Mouse (Mus musculus) ES-E14 (cell line): ENCODE results near the gene Tarsl2. TPM values are rescaled to one million over a fixed set of nuclear protein-coding genes. Genes with fewer than 3 reads are reported as not detected.

Source experiments
- DNase-seq: peaks from one replicate; pipeline ENCODE4 v3.0.0-alpha.2; 2013; ENCODE audit warnings: low read depth, low spot score
- H3K27ac ChIP-seq: 2 replicates; pipeline ENCODE4 v1.5.1; 2012; ENCODE audit warnings: low read depth, mild to moderate bottlenecking, low read length, moderate library complexity, mixed read lengths; ENCODE audit not compliant: poor library complexity, insufficient read depth, severe bottlenecking
- H3K36me3 ChIP-seq: 2 replicates; pipeline ENCODE4 v1.6.1; 2012; ENCODE audit warnings: mild to moderate bottlenecking, low read length, moderate library complexity, mixed read lengths; ENCODE audit not compliant: control insufficient read depth, poor library complexity, insufficient read depth, severe bottlenecking
- H3K4me1 ChIP-seq, 2 experiments: fragments of 150-350 bp in 1 of 2; sonication (generic) in 1 of 2; 2 replicates each; pipeline ENCODE4 v1.6.1; 2012; ENCODE audit warnings: low read length in 2 of 2, mild to moderate bottlenecking in 1 of 2, mixed read lengths in 1 of 2; ENCODE audit not compliant: control insufficient read depth in 2 of 2, insufficient read depth in 2 of 2, poor library complexity in 1 of 2
- H3K4me3 ChIP-seq, 2 experiments: fragments of 150-350 bp in 1 of 2; sonication (generic) in 1 of 2; 2 replicates each; pipeline ENCODE4 v1.5.1; 2012; ENCODE audit warnings: low read length in 2 of 2, low read depth in 1 of 2, mild to moderate bottlenecking in 1 of 2, mixed read lengths in 1 of 2; ENCODE audit not compliant: insufficient read depth in 1 of 2, poor library complexity in 1 of 2, severe bottlenecking in 1 of 2
- H3K9ac ChIP-seq: 2 replicates; pipeline ENCODE4 v1.6.1; 2012; ENCODE audit warnings: low read depth, mild to moderate bottlenecking, low read length, mixed read lengths; ENCODE audit not compliant: poor library complexity, insufficient read depth, severe bottlenecking
- H3K9me3 ChIP-seq: fragments of 150-350 bp; sonication (generic); 2 replicates; pipeline ENCODE4 v1.6.1; 2012; ENCODE audit warnings: low read depth, mild to moderate bottlenecking, low read length; ENCODE audit not compliant: control insufficient read depth, insufficient read depth
- CHD2 ChIP-seq: IDR thresholded peaks from 2 replicates; pipeline ENCODE4 v1.6.1; 2014; ENCODE audit warnings: mild to moderate bottlenecking, low read depth, low read length, inconsistent platforms
- HCFC1 ChIP-seq: IDR thresholded peaks from 2 replicates; pipeline ENCODE4 v1.6.1; 2012; ENCODE audit warnings: low read length, inconsistent platforms, borderline replicate concordance; ENCODE audit not compliant: insufficient read depth
- MAFK ChIP-seq: IDR thresholded peaks from 2 replicates; pipeline ENCODE4 v1.6.1; 2014; ENCODE audit warnings: mild to moderate bottlenecking, low read depth, low read length, inconsistent platforms; ENCODE audit not compliant: insufficient read depth
- ZC3H11A ChIP-seq: IDR thresholded peaks from 2 replicates; pipeline ENCODE4 v1.6.1; 2012; ENCODE audit warnings: low read depth, mild to moderate bottlenecking, inconsistent platforms, low read length, borderline replicate concordance
- ZNF384 ChIP-seq: IDR thresholded peaks from 2 replicates; pipeline ENCODE4 v1.6.1; 2012; ENCODE audit warnings: low read depth, low read length, inconsistent platforms
- in situ Hi-C, 2 experiments: fragments of 600-800 bp; cut with MboI; formaldehyde crosslinking; loops; one replicate each; pipeline ENCODE4 v1.15.1; 2025; ENCODE audit warnings: low sequenced_read_pairs in 2 of 2, inconsistent platforms in 1 of 2; ENCODE audit not compliant: unreplicated experiment in 2 of 2
- total RNA-seq: library from RNA; depleted of rRNA; stranded (reverse); fragments of 300-350 nt; gene quantifications from 2 replicates; pipeline ENCODE4 v1.2.3, GENCODE M21; 2012; rRNA removed

Gene Tarsl2
- 3.0 and 3.2 TPM in 2 replicates for total RNA-seq

GRCm38 (mm10) chr7:65644643-65645351 lies at the start of gene Tarsl2:
TSS of gene Tarsl2 (plus strand) at chr7:65644898.
- Histone ChIP-seq H3K9ac (peak within 1 kb of the TSS; percentile 79), H3K36me3 (peaks cover 3% of the 10 kb centered on the region), H3K4me3 (peak within 1 kb of the TSS; percentile 91 to 92), H3K27ac (no peak within 1 kb of the TSS), H3K9me3 (peaks cover 2% of the 10 kb centered on the region; the same call in 1 of the 2 replicates), H3K4me1 (peaks cover 0 to 1% of the 10 kb centered on the region in 2 experiments; a peak in 1 of 4 replicates)
- in situ Hi-C loops = no loop called here
- TF ChIP-seq CHD2 (no peak), HCFC1 (peak; percentile 51; the same call in 1 of the 2 replicates), ZNF384 (no peak), MAFK (no peak), ZC3H11A (0 out of 2 replicates have a peak, but pooled peaks have one; percentile 2)
- peak; percentile 94 for DNase-seq

- Histone ChIP-seq H3K36me3 (no peaks in the 10 kb centered on the region), H3K4me1 (no peaks in the 10 kb centered on the region), H3K4me3 (no peak overlapping the region), H3K27ac (no peak overlapping the region), H3K9ac (no peak overlapping the region), H3K9me3 (no peaks in the 10 kb centered on the region)
- DNase-seq = no peak
- TF ChIP-seq ZC3H11A (no peak), CHD2 (no peak), HCFC1 (no peak), ZNF384 (no peak), MAFK (no peak)
- in situ Hi-C loops = no loop called here
Observed at GRCm38 (mm10) chr7:65606124-65606523, 38.6 kb upstream of the Tarsl2 start.

- H3K4me3 ChIP-seq = no peak overlapping the region
- in situ Hi-C loops = no loop called here
- no peak overlapping the region for H3K9ac ChIP-seq
- no peaks in the 10 kb centered on the region for H3K36me3 ChIP-seq
- no peaks in the 10 kb centered on the region for H3K4me1 ChIP-seq
- no peak for TF ChIP-seq HCFC1
- TF ChIP-seq MAFK = no peak
- no peak for TF ChIP-seq ZC3H11A
- TF ChIP-seq CHD2 = no peak
- no peak for TF ChIP-seq ZNF384
- H3K27ac ChIP-seq = no peak overlapping the region
- DNase-seq = no peak
- no peaks in the 10 kb centered on the region for H3K9me3 ChIP-seq
Observed at GRCm38 (mm10) chr7:65607003-65607402, 37.7 kb upstream of the Tarsl2 start.

GRCm38 (mm10) chr7:65610171-65610570 lies 34.5 kb upstream of the Tarsl2 start:
- Histone ChIP-seq H3K36me3 (no peaks in the 10 kb centered on the region), H3K27ac (no peak overlapping the region), H3K4me3 (no peak overlapping the region), H3K9me3 (no peaks in the 10 kb centered on the region), H3K9ac (no peak overlapping the region), H3K4me1 (no peaks in the 10 kb centered on the region)
- no peak for TF ChIP-seq CHD2
- no peak for TF ChIP-seq ZC3H11A
- no peak for TF ChIP-seq ZNF384
- no peak for TF ChIP-seq HCFC1
- in situ Hi-C loops = no loop called here
- DNase-seq = no peak
